Mouse (Mus musculus) forebrain, embryonic 11.5 days (tissue): ENCODE results near the gene Elf5. TPM values are rescaled to one million over a fixed set of nuclear protein-coding genes. Genes with fewer than 3 reads are reported as not detected.

Source experiments
- ATAC-seq: fragments of 200-750 bp; cut with Nextera tagmentation; replicated peaks from 2 replicates; pipeline ENCODE4 v1.8.0; 2017; ENCODE audit warnings: moderate TSS enrichment; ENCODE audit not compliant: low FRiP score
- DNase-seq: peaks from one replicate; pipeline ENCODE4 v3.0.0-alpha.2; 2017; ENCODE audit warnings: low spot score
- H3K27ac ChIP-seq: fragments of 300-500 bp; sonication (generic); 2 replicates; pipeline ENCODE4 v1.5.1; 2014; ENCODE audit warnings: low read depth, low read length
- H3K27me3 ChIP-seq: fragments of 300-500 bp; sonication (generic); 2 replicates; pipeline ENCODE4 v1.6.1; 2014; ENCODE audit warnings: mild to moderate bottlenecking, low read length, mixed read lengths; ENCODE audit not compliant: control insufficient read depth, insufficient read depth
- H3K36me3 ChIP-seq: fragments of 300-500 bp; sonication (generic); 2 replicates; pipeline ENCODE4 v1.6.1; 2014; ENCODE audit warnings: mild to moderate bottlenecking, low read length, moderate library complexity, mixed read lengths; ENCODE audit not compliant: control insufficient read depth, insufficient read depth
- H3K4me1 ChIP-seq: fragments of 300-500 bp; sonication (generic); replicated peaks from 2 replicates; pipeline ENCODE4 v1.6.1; 2014; ENCODE audit warnings: low read length, mixed read lengths; ENCODE audit not compliant: control insufficient read depth, insufficient read depth
- H3K4me2 ChIP-seq: fragments of 300-500 bp; sonication (generic); 2 replicates; pipeline ENCODE4 v1.6.1; 2014; ENCODE audit warnings: low read depth, mild to moderate bottlenecking, low read length, moderate library complexity, mixed read lengths; ENCODE audit not compliant: severe bottlenecking
- H3K4me3 ChIP-seq: fragments of 300-500 bp; sonication (generic); 2 replicates; pipeline ENCODE4 v1.5.1; 2014; ENCODE audit warnings: low read depth, low read length
- H3K9ac ChIP-seq: fragments of 300-500 bp; sonication (generic); 2 replicates; pipeline ENCODE4 v1.6.1; 2014; ENCODE audit warnings: low read length
- H3K9me3 ChIP-seq: fragments of 300-500 bp; sonication (generic); 2 replicates; pipeline ENCODE4 v1.6.1; 2016; ENCODE audit warnings: low read length, mixed read lengths; ENCODE audit not compliant: control insufficient read depth
- WGBS: fragments of 180-500 bp; shearing (Covaris S2); extraction: QIAGEN DNeasy Blood & Tissue Kit; methylation state at CpG from one replicate; pipeline ENCODE4 v1.1.7; 2014; 5-methylcytosine and 5-hydroxymethylcytosine counted together
- polyA plus RNA-seq: library from polyadenylated mRNA; unstranded; fragments of >200 nt; fragmentation: Nextera tagmentation; extraction: Ambion mirVana; gene quantifications from 2 replicates; pipeline ENCODE4 v1.2.1, GENCODE M21; 2014

Elf5 gene
- polyA plus RNA-seq = 0.11 and 0.12 TPM in 2 replicates

- WGBS = 90% methylated on average over 6 of the region's 6 CpGs
- no peak for ATAC-seq
Measured at GRCm38 (mm10) chr2:103411348-103411747, at the start of gene Elf5. Gene Elf5, plus strand, starts transcription at chr2:103411688.

GRCm38 (mm10) chr2:103372541-103372940, 38.9 kb upstream of the Elf5 start:
- no peak overlapping the region for H3K4me2 ChIP-seq
- DNase-seq (no peak), ATAC-seq (no peak)
- H3K4me1 ChIP-seq = no peaks in the 10 kb centered on the region
- no peak overlapping the region for H3K9ac ChIP-seq
- 75% methylated on average over 5 of the region's 5 CpGs for WGBS
- H3K36me3 ChIP-seq = no peaks in the 10 kb centered on the region
- no peaks in the 10 kb centered on the region for H3K27me3 ChIP-seq
- no peaks in the 10 kb centered on the region for H3K9me3 ChIP-seq
- H3K27ac ChIP-seq = no peak overlapping the region
- no peak overlapping the region for H3K4me3 ChIP-seq

More at GRCm38 (mm10) chr2:103411348-103411747, at the start of gene Elf5:
- Histone ChIP-seq H3K27ac (no peak within 1 kb of the TSS), H3K9ac (no peak within 1 kb of the TSS), H3K9me3 (no peaks in the 10 kb centered on the region), H3K4me2 (no peak within 1 kb of the TSS), H3K27me3 (no peaks in the 10 kb centered on the region), H3K4me1 (no peaks in the 10 kb centered on the region; the same call in 1 of the 2 replicates), H3K36me3 (no peaks in the 10 kb centered on the region), H3K4me3 (no peak within 1 kb of the TSS)
- no peak for DNase-seq

- Histone ChIP-seq H3K4me3 (no peak overlapping the region), H3K36me3 (no peaks in the 10 kb centered on the region), H3K9ac (no peak overlapping the region), H3K4me2 (no peak overlapping the region), H3K27ac (no peak overlapping the region), H3K9me3 (no peaks in the 10 kb centered on the region), H3K27me3 (no peaks in the 10 kb centered on the region), H3K4me1 (no peaks in the 10 kb centered on the region)
- ATAC-seq (no peak), DNase-seq (no peak)
- 91% methylated on average over 9 of the region's 9 CpGs for WGBS
Measured at GRCm38 (mm10) chr2:103379502-103380160, 31.9 kb upstream of the Elf5 start.

- Histone ChIP-seq H3K27ac (no peak overlapping the region), H3K27me3 (no peaks in the 10 kb centered on the region), H3K9me3 (no peaks in the 10 kb centered on the region), H3K9ac (no peak overlapping the region), H3K4me1 (no peaks in the 10 kb centered on the region), H3K4me3 (no peak overlapping the region), H3K36me3 (no peaks in the 10 kb centered on the region), H3K4me2 (no peak overlapping the region)
- ATAC-seq = no peak
- WGBS = 67% methylated on average over 2 of the region's 2 CpGs
- DNase-seq = no peak
Measured at GRCm38 (mm10) chr2:103382174-103382573, 29.3 kb upstream of the Elf5 start.

- 95% methylated on average over 1 of the region's 1 CpGs for WGBS
- H3K9me3 ChIP-seq = no peaks in the 10 kb centered on the region
- no peak overlapping the region for H3K4me2 ChIP-seq
- H3K4me3 ChIP-seq = no peak overlapping the region
- H3K36me3 ChIP-seq = no peaks in the 10 kb centered on the region
- peaks cover 5% of the 10 kb centered on the region; the same call in 1 of the 2 replicates for H3K4me1 ChIP-seq
- H3K27ac ChIP-seq = no peak overlapping the region
- H3K9ac ChIP-seq = no peak overlapping the region
- DNase-seq (no peak), ATAC-seq (no peak)
- H3K27me3 ChIP-seq = no peaks in the 10 kb centered on the region
Measured at GRCm38 (mm10) chr2:103387881-103388280, 23.6 kb upstream of the Elf5 start.

GRCm38 (mm10) chr2:103388311-103388710, 23.2 kb upstream of the Elf5 start:
- H3K9me3 ChIP-seq = no peaks in the 10 kb centered on the region
- WGBS = 84% methylated on average over 1 of the region's 1 CpGs
- H3K4me1 ChIP-seq = peaks cover 5% of the 10 kb centered on the region; the same call in 1 of the 2 replicates
- H3K27ac ChIP-seq = no peak overlapping the region
- no peaks in the 10 kb centered on the region for H3K36me3 ChIP-seq
- ATAC-seq (no peak), DNase-seq (no peak)
- H3K9ac ChIP-seq = no peak overlapping the region
- no peaks in the 10 kb centered on the region for H3K27me3 ChIP-seq
- no peak overlapping the region for H3K4me2 ChIP-seq
- H3K4me3 ChIP-seq = no peak overlapping the region

- 29% methylated on average over 4 of the region's 4 CpGs for WGBS
- H3K4me2 ChIP-seq = no peak overlapping the region
Measured at GRCm38 (mm10) chr2:103390086-103390988, 21.2 kb upstream of the Elf5 start.

GRCm38 (mm10) chr2:103391626-103392025, 19.9 kb upstream of the Elf5 start:
- H3K4me3 ChIP-seq = no peak overlapping the region
- no peaks in the 10 kb centered on the region for H3K9me3 ChIP-seq
- no peak overlapping the region for H3K9ac ChIP-seq
- H3K4me1 ChIP-seq = peaks cover 5% of the 10 kb centered on the region; the same call in 1 of the 2 replicates
- WGBS = 87% methylated on average over 3 of the region's 4 CpGs
- H3K27me3 ChIP-seq = no peaks in the 10 kb centered on the region
- no peaks in the 10 kb centered on the region for H3K36me3 ChIP-seq
- DNase-seq (no peak), ATAC-seq (no peak)
- H3K27ac ChIP-seq = no peak overlapping the region
- no peak overlapping the region for H3K4me2 ChIP-seq

More at GRCm38 (mm10) chr2:103390086-103390988, 21.2 kb upstream of the Elf5 start:
- H3K9ac ChIP-seq = no peak overlapping the region
- peaks cover 5% of the 10 kb centered on the region; the same call in 1 of the 2 replicates for H3K4me1 ChIP-seq
- DNase-seq (no peak), ATAC-seq (peak; percentile 46)
- no peak overlapping the region for H3K4me3 ChIP-seq
- no peaks in the 10 kb centered on the region for H3K9me3 ChIP-seq
- no peaks in the 10 kb centered on the region for H3K27me3 ChIP-seq
- H3K27ac ChIP-seq = peak overlapping the region; percentile 48; the same call in 1 of the 2 replicates
- H3K36me3 ChIP-seq = no peaks in the 10 kb centered on the region
